Mouse (Mus musculus): ENCODE data around the gene Ccng1.

GRCm38 (mm10) chr11:40734251-40734752 is 20.8 kb downstream of the Ccng1 start:
- TF ChIP-seq CTCF (IDR thresholded peaks at IDR 0.05) (no peak), POLR2A (IDR thresholded peaks at IDR 0.05; ENCODE audit: insufficient read depth, low read depth, low read length) (no peak), EP300 (IDR thresholded peaks at IDR 0.05; ENCODE audit: insufficient read depth, low read depth, low read length) (no peak)
